Mouse (Mus musculus): ENCODE results near the gene Cyp2b9.
"Not testable (repeated sequence)": the region's sequence is repeated elsewhere in the genome, so short reads cannot be mapped to it uniquely, and the experiment has no call there.

Gene Cyp2b9

DNA sequence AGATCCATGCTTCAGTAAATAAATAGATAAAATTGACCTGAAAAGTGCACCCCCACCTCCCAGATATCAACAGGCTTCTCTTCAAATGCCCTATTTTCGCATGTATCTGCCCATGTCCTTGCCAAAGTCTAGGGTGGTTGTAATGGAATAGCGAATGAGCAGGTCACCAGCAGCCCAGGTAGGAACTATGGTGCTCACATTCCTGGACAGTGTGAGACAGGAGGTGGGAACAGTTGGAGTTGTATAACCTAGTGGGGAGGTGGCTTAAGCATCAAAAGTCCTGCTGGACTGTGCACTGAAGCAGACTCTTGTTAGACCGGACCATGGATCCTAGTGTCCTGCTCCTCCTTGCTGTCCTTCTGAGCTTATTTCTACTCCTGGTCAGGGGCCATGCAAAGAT lies at the start of gene Cyp2b9:
Gene Cyp2b9, plus strand, starts transcription at position 301 of the 400 bp plus-strand sequence.
- not testable (repeated sequence) for DNase-seq (ENCODE audit: low read depth, low spot score)

DNA sequence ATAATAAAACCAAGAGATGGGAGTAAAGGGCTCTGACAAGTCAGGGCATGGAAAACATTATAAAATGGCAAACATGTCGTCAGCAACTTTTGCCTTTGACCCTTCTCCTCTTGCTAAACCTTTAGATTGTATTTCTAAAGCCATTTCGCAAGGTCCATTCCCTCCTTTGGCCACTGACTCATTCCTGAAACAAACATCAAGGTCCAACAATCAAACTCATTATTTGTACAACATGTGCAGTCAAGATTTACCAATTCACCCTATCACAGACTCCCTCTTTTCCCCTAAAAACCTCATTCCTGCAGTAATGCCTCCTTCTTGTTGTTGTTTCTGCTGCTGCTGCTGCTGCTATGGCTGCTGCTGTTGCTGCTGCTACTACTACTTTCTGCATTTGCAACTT lies 33.6 kb upstream of the Cyp2b9 start:
- DNase-seq (ENCODE audit: low read depth, low spot score): not testable (repeated sequence)

- DNase-seq (ENCODE audit: low read depth, low spot score): not testable (repeated sequence)
These were observed 29.6 kb upstream of the Cyp2b9 start for GRCm38 (mm10) chr7:26143657-26144056.

DNA sequence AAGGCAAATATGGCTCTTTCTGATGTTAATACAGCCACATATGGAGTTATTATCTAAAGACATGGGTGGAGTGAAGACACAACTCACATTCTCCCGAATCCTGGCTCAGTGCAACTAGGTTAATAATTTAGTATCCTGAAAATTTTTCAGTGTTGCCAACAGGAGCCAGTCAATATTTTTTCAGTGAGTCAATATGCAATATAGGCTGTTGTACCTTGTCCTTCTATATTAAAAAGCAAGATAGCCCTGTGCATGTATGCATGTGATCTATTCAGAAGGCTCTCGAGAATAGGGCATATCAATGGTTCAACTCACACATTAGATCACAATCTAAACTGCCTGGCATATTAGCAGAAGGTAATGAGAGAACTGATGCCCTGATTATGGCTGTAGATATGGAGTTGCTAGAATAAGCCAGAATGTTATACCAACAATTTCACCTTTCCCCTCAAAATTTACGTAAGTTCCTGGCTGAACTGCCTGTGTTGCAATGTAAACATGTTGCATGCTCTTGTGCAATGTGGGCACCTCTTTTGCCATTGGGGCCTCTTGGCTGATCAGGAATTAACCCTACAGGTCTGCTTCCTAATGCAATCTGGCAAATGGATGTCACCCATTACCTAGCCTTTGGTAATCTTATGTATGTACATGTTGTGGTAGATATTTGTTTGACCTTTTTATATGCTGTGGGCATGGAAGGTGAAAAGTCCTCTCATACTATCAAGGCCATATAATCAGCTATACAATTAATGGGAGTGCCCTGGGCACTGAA lies 4.3 kb upstream of the Cyp2b9 start:
- not testable (repeated sequence) for DNase-seq (ENCODE audit: low read depth, low spot score)

DNA sequence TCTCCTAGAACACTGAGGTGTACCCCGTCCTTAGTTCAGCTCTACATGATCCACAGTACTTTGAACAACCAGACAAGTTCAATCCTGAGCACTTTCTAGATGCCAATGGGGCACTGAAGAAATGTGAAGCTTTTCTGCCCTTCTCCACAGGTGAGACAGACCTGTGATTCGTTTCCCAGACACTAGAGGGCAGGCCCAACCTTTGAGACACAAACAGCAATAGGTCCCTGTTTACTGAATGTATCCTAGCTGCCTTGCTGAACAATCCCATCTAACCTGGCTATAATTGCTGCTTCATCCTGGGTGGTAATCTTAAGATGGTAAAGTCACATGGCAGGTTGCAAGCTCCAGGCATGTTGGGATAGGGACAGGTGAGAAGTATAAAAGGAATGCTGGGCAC lies 27.9 kb downstream of the Cyp2b9 start:
- DNase-seq (ENCODE audit: low read depth, low spot score): no peak

GRCm38 (mm10) chr7:26260034-26260433 lies 86.8 kb downstream of the Cyp2b9 start, which contains the start of gene Vmn1r184:
Gene Vmn1r184, plus strand, starts transcription at chr7:26260334.
- DNase-seq (ENCODE audit: low read depth, low spot score): not testable (repeated sequence)
